Comparison of ENCODE assay signal across 22 mouse cellular contexts in genomic region chr2:91771921-91772705, GRCm38 (mm10). TPM values are rescaled to one million over a fixed set of nuclear protein-coding genes. Genes with fewer than 3 reads are reported as not detected.
DNase-seq lines count a peak whose midpoint lies in the region; ATAC-seq lines count a peak whose summit lies in the region.
"Had no signal": no experiment of that assay in that cellular context is flagged by ENCODE, and none has a peak within 500 bp of the region (broad histone marks: within the 10 kb centered on the region; RNA-seq: fewer than 3 reads in every experiment).

No protein-coding gene starts in this region.

- WGBS in hindbrain, embryonic 16.5 days: 89% methylated on average over 17 of the region's 17 CpGs
- 92% methylated on average over 17 of the region's 17 CpGs for WGBS in hindbrain, embryonic 12.5 days

- no peaks in the 10 kb centered on the region for H3K4me1 ChIP-seq in hindbrain, embryonic 16.5 days (ENCODE audit: control insufficient read depth, insufficient read depth, low read depth, low read length)
- no peaks in the 10 kb centered on the region for H3K4me1 ChIP-seq in hindbrain, embryonic 12.5 days
- H3K4me1 ChIP-seq: embryonic facial prominence, embryonic 15.5 days; hindbrain, embryonic 10.5 days; hindbrain, embryonic 15.5 days had no signal

- H3K27ac ChIP-seq in hindbrain, embryonic 16.5 days (ENCODE audit: low read depth, low read length): no peak overlapping the region
- no peak overlapping the region for H3K27ac ChIP-seq in hindbrain, embryonic 12.5 days
- H3K27ac ChIP-seq: embryonic facial prominence, embryonic 15.5 days; heart, adult 2 months; hindbrain, embryonic 10.5 days; hindbrain, embryonic 15.5 days; kidney, postnatal 0 days had no signal

- H3K9me3 ChIP-seq in hindbrain, embryonic 16.5 days (ENCODE audit: control insufficient read depth, low read length): no peaks in the 10 kb centered on the region
- H3K9me3 ChIP-seq in hindbrain, embryonic 12.5 days (replicated peaks): no peaks in the 10 kb centered on the region
- H3K9me3 ChIP-seq: embryonic facial prominence, embryonic 15.5 days; hindbrain, embryonic 10.5 days; hindbrain, embryonic 15.5 days had no signal

- peak; percentile 20; the same call in 1 of the 2 replicates for ATAC-seq in hindbrain, embryonic 16.5 days
- no peak for ATAC-seq in hindbrain, embryonic 12.5 days (ENCODE audit: low FRiP score)
- no peak for ATAC-seq in inflammation-experienced regulatory T-cells, adult 6 months
- ATAC-seq: activated CD4-positive, CD25-positive, alpha-beta regulatory T cell, adult 4 months; Patski had no signal

- peak; percentile 65 for DNase-seq in cerebellum, adult 11-12 months
- DNase-seq in cerebellum, postnatal 4 days (ENCODE audit: low spot score in 2 of 2): no peak
- DNase-seq in cerebellum, adult 8-10 months: peak; percentile 49
- DNase-seq in cerebellum, postnatal 36 days: peak; percentile 37 to 38
- no peak for DNase-seq in liver
- DNase-seq: adrenal gland, postnatal 14 days; embryo, embryonic 11 days; gastrocnemius, postnatal 14 days; heart, adult 2 months; kidney, adult 11 months; kidney, adult 9 months had no signal

- H3K9ac ChIP-seq in hindbrain, embryonic 16.5 days (ENCODE audit: low read depth, low read length): no peak overlapping the region
- H3K9ac ChIP-seq in hindbrain, embryonic 12.5 days: no peak overlapping the region
- H3K9ac ChIP-seq: embryonic facial prominence, embryonic 15.5 days; hindbrain, embryonic 15.5 days had no signal

- no peak overlapping the region for H3K4me3 ChIP-seq in hindbrain, embryonic 16.5 days (ENCODE audit: low read length)
- no peak overlapping the region for H3K4me3 ChIP-seq in hindbrain, embryonic 12.5 days
- H3K4me3 ChIP-seq: embryonic facial prominence, embryonic 15.5 days; heart, adult 2 months; hindbrain, embryonic 10.5 days; hindbrain, embryonic 15.5 days had no signal

- peaks cover 26% of the 10 kb centered on the region for H3K36me3 ChIP-seq in hindbrain, embryonic 16.5 days (ENCODE audit: control insufficient read depth, insufficient read depth, low read length)
- peaks cover 55% of the 10 kb centered on the region for H3K36me3 ChIP-seq in hindbrain, embryonic 12.5 days

- H3K27me3 ChIP-seq in hindbrain, embryonic 16.5 days (replicated peaks; ENCODE audit: control insufficient read depth, insufficient read depth, low read length): no peaks in the 10 kb centered on the region
- H3K27me3 ChIP-seq in hindbrain, embryonic 12.5 days: no peaks in the 10 kb centered on the region
- H3K27me3 ChIP-seq: CH12.LX; embryonic facial prominence, embryonic 15.5 days; hindbrain, embryonic 15.5 days; Patski had no signal

- H3K4me2 ChIP-seq in hindbrain, embryonic 16.5 days (ENCODE audit: low read length): no peak overlapping the region
- no peak overlapping the region for H3K4me2 ChIP-seq in hindbrain, embryonic 12.5 days (replicated peaks)
- H3K4me2 ChIP-seq: embryonic facial prominence, embryonic 15.5 days; heart, embryonic 11.5 days; hindbrain, embryonic 15.5 days had no signal

RNA-seq across cellular contexts. Expression of gene Ambra1, which starts 42.2 kb away (rescaled TPM):
- polyA plus RNA-seq in hindbrain, embryonic 16.5 days (2015; fragmentation: Nextera tagmentation; extraction: Ambion mirVana): 20.8 and 27.1 TPM in 2 replicates
- 24.8 and 25.0 TPM in 2 replicates for polyA plus RNA-seq in hindbrain, embryonic 12.5 days (2016; fragmentation: Nextera tagmentation; extraction: Ambion mirVana)
- 10 to 100 TPM; 25.0 to 38.9 (median 32.2) TPM for polyA plus RNA-seq in inflammation-experienced regulatory T-cells, adult 6 months (2017; shearing (Covaris generic))

Comparison
In these comparisons a context has a peak if more than half of its experiments do, and no peak if none do; other contexts are left out.
1. DNase-seq: peak in cerebellum, adult 11-12 months (single experiment), cerebellum, adult 8-10 months (single experiment) and cerebellum, postnatal 36 days (2 of 2); none in cerebellum, postnatal 4 days (0 of 2) and liver (single experiment).